Mouse (Mus musculus) spleen, adult 2 months (tissue): ENCODE measurements around the gene Casp8. TPM values are rescaled to one million over a fixed set of nuclear protein-coding genes. Genes with fewer than 3 reads are reported as not detected.
A peak's percentile ranks its signal among the peaks of the same experiment; 100 is the strongest.
"Not testable (repeated sequence)": the region's sequence is repeated elsewhere in the genome, so short reads cannot be mapped to it uniquely, and the experiment has no call there.

Source experiments
- DNase-seq, 2 experiments: peaks; one replicate each; pipeline versions ENCODE4 v3.0.0 to v3.0.0-alpha.2; 2012 to 2021; ENCODE audit warnings: low spot score in 2 of 2, low read depth in 1 of 2
- H3K27ac ChIP-seq: fragments of 200-500 bp; 2 replicates; pipeline ENCODE4 v1.5.1; 2012; ENCODE audit warnings: low read length, inconsistent platforms; ENCODE audit not compliant: insufficient read depth
- H3K27me3 ChIP-seq: fragments of 200-500 bp; 2 replicates; pipeline ENCODE4 v1.6.1; 2012; ENCODE audit warnings: mild to moderate bottlenecking, moderate library complexity, low read length, inconsistent platforms; ENCODE audit not compliant: control insufficient read depth, insufficient read depth
- H3K36me3 ChIP-seq: fragments of 200-500 bp; 2 replicates; pipeline ENCODE4 v1.6.1; 2012; ENCODE audit warnings: mild to moderate bottlenecking, low read length, inconsistent platforms; ENCODE audit not compliant: control insufficient read depth, insufficient read depth
- H3K4me1 ChIP-seq: fragments of 200-500 bp; 2 replicates; pipeline ENCODE4 v1.6.1; 2011; ENCODE audit warnings: inconsistent platforms; ENCODE audit not compliant: control insufficient read depth, insufficient read depth, insufficient read length
- H3K4me3 ChIP-seq: fragments of 200-500 bp; 2 replicates; pipeline ENCODE4 v1.5.1; 2011; ENCODE audit warnings: mild to moderate bottlenecking, inconsistent platforms; ENCODE audit not compliant: insufficient read depth, insufficient read length; ENCODE audit errors: extremely low read depth
- CTCF ChIP-seq: fragments of 200-500 bp; IDR thresholded peaks from 2 replicates; pipeline ENCODE4 v1.5.1; 2011; ENCODE audit warnings: mild to moderate bottlenecking, inconsistent platforms; ENCODE audit not compliant: insufficient read depth, insufficient read length, insufficient replicate concordance; ENCODE audit errors: extremely low read depth
- POLR2A ChIP-seq: fragments of 200-500 bp; IDR thresholded peaks from 2 replicates; pipeline ENCODE4 v1.6.1; 2011; ENCODE audit warnings: low read depth, low read length, inconsistent platforms
- WGBS: fragments of 180-500 bp; shearing (Covaris S2); methylation state at CpG from one replicate; pipeline ENCODE4 v1.1.7; 2018; 5-methylcytosine and 5-hydroxymethylcytosine counted together
- polyA plus RNA-seq: library from polyadenylated mRNA; depleted of rRNA; stranded (reverse); fragments of >200 nt; gene quantifications from 2 replicates; pipeline ENCODE4 v1.2.3, GENCODE M21; 2012

The Casp8 gene
- polyA plus RNA-seq, 1 experiment, result 6.3 TPM

GRCm38 (mm10) chr1:58806651-58807050 lies 11.5 kb downstream of the Casp8 start:
- H3K4me1 ChIP-seq, result peaks cover 10% of the 10 kb centered on the region; the same call in 1 of the 2 replicates
- H3K27me3 ChIP-seq, result no peaks in the 10 kb centered on the region
- no peaks in the 10 kb centered on the region; the same call in 1 of the 2 replicates for H3K36me3 ChIP-seq
- TF ChIP-seq CTCF (no peak), POLR2A (no peak)
- DNase-seq, result no peak
- H3K27ac ChIP-seq, result peak overlapping the region; percentile 61
- WGBS, result 27% methylated on average over 3 of the region's 3 CpGs
- H3K4me3 ChIP-seq, result no peak overlapping the region

GRCm38 (mm10) chr1:58826319-58826718 lies 31.1 kb downstream of the Casp8 start:
- Histone ChIP-seq H3K27ac (no peak overlapping the region), H3K4me3 (no peak overlapping the region), H3K4me1 (no peaks in the 10 kb centered on the region), H3K27me3 (no peaks in the 10 kb centered on the region), H3K36me3 (peaks cover 42% of the 10 kb centered on the region)
- TF ChIP-seq POLR2A (no peak), CTCF (no peak)
- DNase-seq, result no peak
- 89% methylated on average over 3 of the region's 3 CpGs for WGBS

GRCm38 (mm10) chr1:58830741-58831140 lies 35.6 kb downstream of the Casp8 start:
- H3K27ac ChIP-seq, result no peak overlapping the region
- H3K27me3 ChIP-seq, result no peaks in the 10 kb centered on the region
- DNase-seq, result no peak
- 95% methylated on average over 5 of the region's 5 CpGs for WGBS
- peaks cover 47% of the 10 kb centered on the region for H3K36me3 ChIP-seq
- no peak for TF ChIP-seq POLR2A
- TF ChIP-seq CTCF, result no peak
- H3K4me3 ChIP-seq, result no peak overlapping the region
- no peaks in the 10 kb centered on the region for H3K4me1 ChIP-seq

GRCm38 (mm10) chr1:58832198-58832597 lies 37.0 kb downstream of the Casp8 start:
- WGBS, result 70% methylated on average over 2 of the region's 2 CpGs
- Histone ChIP-seq H3K4me1 (no peaks in the 10 kb centered on the region), H3K27me3 (no peaks in the 10 kb centered on the region), H3K4me3 (no peak overlapping the region), H3K36me3 (peaks cover 39% of the 10 kb centered on the region), H3K27ac (no peak overlapping the region)
- no peak for DNase-seq
- TF ChIP-seq POLR2A (no peak), CTCF (no peak)

GRCm38 (mm10) chr1:58856811-58857210 lies 61.6 kb downstream of the Casp8 start:
- not testable (repeated sequence) for DNase-seq, H3K4me3 ChIP-seq, H3K27me3 ChIP-seq, H3K27ac ChIP-seq, H3K36me3 ChIP-seq
- H3K4me1 ChIP-seq, result peaks cover 11% of the 10 kb centered on the region; the same call in 1 of the 2 replicates
- 44% methylated on average over 3 of the region's 3 CpGs for WGBS

- H3K4me3 ChIP-seq, DNase-seq, H3K27ac ChIP-seq, H3K27me3 ChIP-seq, H3K36me3 ChIP-seq: not testable (repeated sequence)
- peaks cover 11% of the 10 kb centered on the region; the same call in 1 of the 2 replicates for H3K4me1 ChIP-seq
- WGBS, result 88% methylated on average over 4 of the region's 4 CpGs
These were observed 64.0 kb downstream of the Casp8 start for GRCm38 (mm10) chr1:58859131-58859530.

DNA sequence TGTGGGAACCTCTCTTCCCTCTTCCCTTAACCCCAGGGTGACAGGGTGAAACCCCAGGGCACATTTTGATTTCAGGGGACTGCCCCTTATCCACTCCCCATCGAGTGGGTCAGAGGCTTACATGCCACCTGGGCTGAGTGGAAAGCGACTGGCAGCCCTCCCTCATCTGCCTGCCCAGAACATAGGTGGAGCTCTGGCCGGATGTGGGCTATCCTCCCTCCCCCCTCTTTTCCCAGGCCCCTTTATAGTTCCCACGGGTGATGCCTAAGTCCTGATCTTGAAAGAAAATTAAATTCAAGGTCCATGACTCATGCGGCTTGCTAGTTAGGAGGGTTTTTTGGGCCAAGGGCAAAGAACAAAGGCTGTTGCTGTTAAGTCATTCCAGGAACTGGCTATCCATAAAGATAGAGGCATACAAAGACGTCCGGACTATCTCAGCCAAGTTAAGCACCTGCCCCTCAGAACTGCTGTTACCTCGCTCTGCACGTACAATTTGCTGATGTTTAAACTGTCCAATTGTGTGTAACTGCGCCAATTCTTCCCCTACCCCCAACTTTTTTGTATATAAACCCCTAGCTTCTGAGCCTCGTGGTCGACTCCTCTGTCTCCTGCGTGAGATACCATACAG lies 64.7 kb downstream of the Casp8 start:
- DNase-seq, result peak in 1 of 2 experiments; percentile 16
- H3K36me3 ChIP-seq, H3K4me3 ChIP-seq, H3K27ac ChIP-seq, H3K27me3 ChIP-seq: not testable (repeated sequence)
- 64% methylated on average over 13 of the region's 13 CpGs for WGBS
- peaks cover 11% of the 10 kb centered on the region; the same call in 1 of the 2 replicates for H3K4me1 ChIP-seq

DNA sequence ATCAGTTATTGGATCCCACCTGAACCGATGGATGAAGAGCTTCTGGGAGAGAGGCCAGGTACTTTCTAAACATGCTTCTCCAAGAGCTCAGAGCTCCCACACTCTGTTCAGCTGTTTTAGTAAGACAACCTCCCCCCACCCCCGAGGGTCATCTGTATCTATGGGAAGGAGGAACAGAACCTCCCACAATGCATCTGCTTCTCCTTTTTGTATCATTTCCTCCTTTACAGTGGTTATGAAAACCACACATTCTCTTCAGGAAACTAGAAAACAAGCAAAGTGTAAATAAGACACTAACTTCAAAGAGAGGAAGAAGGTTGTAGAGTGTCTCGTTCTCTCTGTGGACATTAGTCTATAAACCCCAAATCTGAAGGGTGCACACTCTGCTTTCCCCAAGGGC lies 65.4 kb downstream of the Casp8 start:
- not testable (repeated sequence) for H3K36me3 ChIP-seq, H3K27me3 ChIP-seq, H3K27ac ChIP-seq, H3K4me3 ChIP-seq, DNase-seq
- WGBS, result 24% methylated on average over 3 of the region's 3 CpGs
- H3K4me1 ChIP-seq, result peaks cover 11% of the 10 kb centered on the region; the same call in 1 of the 2 replicates

DNA sequence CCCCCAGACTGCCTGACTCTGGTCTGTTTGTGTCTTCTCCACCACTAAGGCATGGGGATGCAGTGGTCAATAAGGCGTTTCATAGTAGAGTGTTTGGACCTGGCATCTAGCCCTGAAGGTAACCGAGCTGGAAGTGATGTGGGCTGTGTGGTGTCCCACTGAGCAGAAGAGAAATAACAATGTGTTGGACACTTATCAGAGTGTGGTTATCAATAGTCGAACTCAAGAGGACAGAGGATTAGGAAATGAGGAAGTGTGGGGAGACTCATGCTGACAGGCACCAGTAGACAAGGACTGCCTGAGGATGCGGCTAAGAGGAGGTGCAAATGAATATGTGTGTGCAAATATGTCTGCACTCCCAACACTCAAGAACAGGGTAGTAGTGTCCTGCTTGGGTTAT lies 81.3 kb downstream of the Casp8 start:
- WGBS, result 56% methylated on average over 4 of the region's 4 CpGs
- not testable (repeated sequence) for H3K27me3 ChIP-seq, H3K4me3 ChIP-seq, H3K36me3 ChIP-seq, DNase-seq, H3K27ac ChIP-seq, H3K4me1 ChIP-seq

DNA sequence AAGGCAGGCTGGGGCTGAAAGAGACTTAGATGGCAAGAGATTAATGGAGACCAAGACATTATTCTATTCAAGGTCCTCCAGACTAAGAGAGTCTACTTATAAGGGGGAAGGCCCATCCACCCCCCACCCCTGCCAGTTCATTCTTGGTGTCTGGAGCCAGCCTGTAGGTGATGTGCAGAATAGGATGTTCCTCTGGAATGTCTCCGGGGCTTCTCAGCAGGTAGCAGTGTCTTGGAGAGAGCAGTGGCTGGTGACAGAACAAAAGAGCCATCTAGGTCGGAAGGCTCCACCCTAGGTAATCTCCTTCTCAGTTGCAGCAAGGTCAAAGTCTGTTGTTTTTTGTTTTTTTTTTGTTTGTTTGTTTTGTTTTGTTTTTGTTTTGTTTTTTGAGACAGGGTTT lies 84.1 kb downstream of the Casp8 start:
- DNase-seq, H3K27me3 ChIP-seq, H3K27ac ChIP-seq, H3K4me3 ChIP-seq, H3K4me1 ChIP-seq, H3K36me3 ChIP-seq: not testable (repeated sequence)
- WGBS, result 91% methylated on average over 2 of the region's 2 CpGs
